Mouse (Mus musculus) stomach, postnatal 0 days (tissue): Measurements from ENCODE around the gene Pik3ca.

Experiments used
- CTCF ChIP-seq: IDR thresholded peaks from 2 replicates; pipeline ENCODE4 v1.5.1; 2016; ENCODE audit warnings: antibody characterized with exemption, low read depth, mild to moderate bottlenecking, moderate library complexity
- EP300 ChIP-seq: optimal IDR thresholded peaks from 2 replicates; pipeline ENCODE3; 2016; ENCODE audit warnings: antibody characterized with exemption

- no peak for TF ChIP-seq CTCF
- TF ChIP-seq EP300 = no peak
Observed at GRCm38 (mm10) chr3:32347881-32348280, 49.6 kb upstream of the Pik3ca start.
